Mouse (Mus musculus): Measurements from ENCODE around the gene Fam184a.

Gene Fam184a

DNA sequence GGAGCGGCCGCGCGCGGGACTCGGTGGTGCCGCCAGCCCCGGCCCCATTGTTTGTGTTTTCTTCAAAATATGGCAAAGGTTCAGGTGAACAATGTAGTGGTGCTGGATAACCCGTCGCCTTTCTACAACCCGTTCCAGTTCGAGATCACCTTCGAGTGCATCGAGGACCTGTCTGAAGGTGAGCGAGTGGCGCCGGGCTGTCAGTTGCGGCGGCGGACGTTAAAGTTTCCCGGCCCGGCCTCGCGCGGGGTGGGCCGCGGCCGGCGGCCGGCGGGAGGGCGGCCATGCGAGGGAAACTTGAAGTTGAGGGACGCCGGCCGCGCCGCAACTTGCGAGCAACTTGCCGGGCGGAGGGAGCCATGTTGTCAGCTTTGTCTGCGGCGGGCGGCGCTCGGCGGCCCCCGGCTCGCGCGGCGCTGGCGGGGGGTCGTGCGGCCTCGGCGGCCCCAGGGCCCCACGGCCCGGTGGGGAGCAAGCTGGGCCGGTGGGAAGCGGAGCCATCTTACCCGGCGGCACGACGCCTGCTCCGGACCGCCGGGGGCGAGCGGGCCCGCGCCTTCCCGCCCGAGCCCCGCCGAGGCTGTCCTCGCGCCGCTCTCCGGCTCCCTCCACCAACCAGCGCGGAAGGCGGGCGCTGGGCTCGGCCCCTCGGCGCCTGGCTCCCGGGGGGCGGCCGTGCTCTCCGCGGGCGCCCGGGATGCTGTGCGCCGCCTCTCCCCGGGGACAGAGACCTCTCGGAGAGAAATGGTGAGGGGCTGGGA, 153.6 kb downstream of the Fam184a start:
- DNase-seq (ENCODE audit: low spot score) = peak; percentile 17

DNA sequence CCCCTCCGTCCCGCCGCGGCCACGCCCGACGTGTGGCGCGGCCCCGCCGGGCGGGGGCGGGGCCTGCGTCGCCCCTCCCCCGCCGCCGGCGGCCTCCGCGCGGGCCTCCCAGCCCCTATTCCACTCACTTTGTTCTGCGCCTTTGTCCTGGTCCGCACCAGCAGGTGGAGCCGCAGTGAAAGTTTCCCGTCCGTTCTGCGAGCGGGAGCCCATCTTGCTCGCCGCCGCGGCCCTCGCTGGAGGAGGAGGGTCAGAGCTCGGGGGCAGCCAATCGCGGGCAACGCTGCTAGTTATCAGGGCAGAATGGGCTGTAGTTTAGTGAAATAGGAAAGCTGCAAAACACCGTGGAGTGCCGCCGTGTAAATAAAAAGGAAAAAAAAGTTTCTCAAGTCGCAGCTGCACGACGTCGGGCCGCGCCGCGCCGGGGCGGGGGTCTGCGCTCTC, 154.2 kb downstream of the Fam184a start, which contains the start of gene Asf1a:
Gene Asf1a (plus strand): TSS at position 81 of the 444 bp plus-strand sequence.
- peak; percentile 99 for DNase-seq (ENCODE audit: low spot score)

DNA sequence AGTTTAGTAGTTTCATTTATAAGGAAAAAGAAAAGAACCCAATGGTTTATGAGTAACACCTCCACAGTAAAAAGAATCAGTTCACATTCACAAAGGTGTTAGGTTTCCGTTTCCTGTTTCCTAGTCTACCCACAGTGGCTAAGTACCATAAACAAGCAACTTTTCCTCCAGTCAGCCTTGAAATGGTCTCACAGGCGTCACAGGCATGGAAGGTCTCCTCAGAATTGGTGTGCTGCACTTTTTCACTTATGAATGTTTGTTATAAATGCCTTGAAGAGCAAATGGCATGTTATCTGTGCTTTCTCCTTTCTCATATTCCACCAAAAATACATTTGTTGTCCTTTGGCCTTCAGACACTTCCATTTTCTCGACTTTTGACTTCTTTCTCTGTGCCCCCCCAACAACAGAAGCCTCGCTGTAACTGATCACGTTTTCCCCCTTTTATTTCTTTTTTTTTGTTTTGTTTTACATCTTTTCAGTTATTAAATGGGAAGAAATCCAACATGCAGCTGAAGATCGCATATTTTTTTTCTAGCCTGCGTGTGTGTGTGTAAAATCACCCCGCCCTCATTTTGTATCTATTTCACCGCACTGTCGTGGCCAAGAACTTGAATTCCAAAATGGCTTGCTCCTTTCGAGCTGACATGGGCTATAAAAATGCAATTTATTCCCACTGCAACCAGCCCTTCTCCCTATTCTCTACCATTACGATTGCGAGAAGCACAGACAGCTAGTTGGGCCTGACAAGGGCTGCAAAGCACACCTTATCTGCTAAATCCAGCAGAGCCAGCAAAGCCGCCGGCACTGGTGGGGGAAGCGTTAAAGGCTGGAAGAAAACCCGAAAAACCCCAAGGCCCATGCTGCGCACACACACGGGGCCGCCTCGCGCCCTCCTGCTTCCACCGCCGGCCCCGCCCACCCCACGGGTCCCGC, 154.9 kb downstream of the Fam184a start:
- no peak for DNase-seq (ENCODE audit: low spot score)

DNA sequence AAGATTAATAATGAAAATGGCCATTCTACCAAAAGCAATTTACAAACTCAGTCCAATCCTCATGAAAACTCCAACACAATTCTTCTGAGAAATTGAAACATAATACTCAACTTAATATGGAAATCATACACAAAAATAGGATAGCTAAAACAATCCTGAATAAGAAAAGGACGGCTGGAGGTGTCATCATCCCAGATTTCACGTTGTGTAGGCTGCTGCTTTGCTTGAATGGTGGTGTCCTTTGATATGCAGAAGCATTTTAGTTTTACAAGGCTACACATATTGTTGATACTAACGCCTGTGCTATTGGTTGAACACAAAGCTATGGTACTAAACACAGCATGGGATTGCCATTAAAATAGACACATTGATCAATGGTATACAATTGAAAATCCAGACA, 165.1 kb downstream of the Fam184a start:
- no peak for DNase-seq (ENCODE audit: low spot score)
